Mouse (Mus musculus): ENCODE measurements around the gene Nckap5.

DNA sequence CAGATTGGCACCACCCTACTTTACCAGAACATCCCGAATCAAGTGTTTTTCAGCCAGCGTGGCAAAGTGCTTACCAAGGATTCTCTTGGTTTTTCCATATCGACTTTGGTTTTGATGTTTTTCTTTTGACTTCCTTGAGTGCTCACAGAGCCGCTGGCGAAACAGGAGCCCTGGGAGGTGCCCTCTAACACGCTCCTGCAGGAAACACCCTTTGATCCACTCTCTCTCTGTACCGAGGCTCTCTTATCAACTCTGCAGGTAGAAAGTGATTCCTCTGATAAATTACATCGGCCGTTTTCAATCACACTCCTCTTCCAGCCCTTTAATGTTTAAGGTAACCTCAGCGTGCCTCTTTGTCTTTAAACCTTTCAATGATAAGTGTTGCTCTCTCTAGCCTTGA, 807.6 kb downstream of the Nckap5 start:
- TF ChIP-seq EP300 (IDR thresholded peaks at IDR 0.05; ENCODE audit: low read depth) (no peak), CTCF (IDR thresholded peaks at IDR 0.05; ENCODE audit: low read depth) (no peak)

Measured in liver, embryonic 14.5 days (tissue).